Mouse (Mus musculus) brain, embryonic 14.5 days (tissue): ENCODE data around the gene Tab2. TPM values are rescaled to one million over a fixed set of nuclear protein-coding genes. Genes with fewer than 3 reads are reported as not detected.

Experiments
- DNase-seq: peaks from one replicate; pipeline ENCODE4 v3.0.0-alpha.2; 2011; ENCODE audit warnings: low read depth
- CTCF ChIP-seq: fragments of 200-500 bp; IDR thresholded peaks from 2 replicates; pipeline ENCODE4 v1.5.1; 2012; ENCODE audit warnings: inconsistent platforms, mild to moderate bottlenecking, moderate library complexity, borderline replicate concordance; ENCODE audit not compliant: insufficient read depth, insufficient read length; ENCODE audit errors: extremely low read depth
- POLR2A ChIP-seq: fragments of 200-500 bp; IDR thresholded peaks from 2 replicates; pipeline ENCODE4 v1.6.1; 2012; ENCODE audit warnings: mild to moderate bottlenecking, inconsistent platforms, borderline replicate concordance; ENCODE audit not compliant: poor library complexity, insufficient read depth, insufficient read length, severe bottlenecking; ENCODE audit errors: extremely low read depth
- polyA plus RNA-seq: library from polyadenylated mRNA; depleted of rRNA; stranded (reverse); fragments of >200 nt; gene quantifications from 2 replicates; pipeline ENCODE4 v1.2.3, GENCODE M21; 2012; rRNA removed

The Tab2 gene
- 41.6 and 61.3 TPM in 2 replicates for polyA plus RNA-seq

GRCm38 (mm10) chr10:7956228-7957001 is at the start of gene Tab2:
Gene Tab2 (minus strand): TSS chr10:7956230.
- DNase-seq, result peak; percentile 96
- no peak for TF ChIP-seq CTCF
- TF ChIP-seq POLR2A, result peak; percentile 88; the same call in 1 of the 2 replicates

DNA sequence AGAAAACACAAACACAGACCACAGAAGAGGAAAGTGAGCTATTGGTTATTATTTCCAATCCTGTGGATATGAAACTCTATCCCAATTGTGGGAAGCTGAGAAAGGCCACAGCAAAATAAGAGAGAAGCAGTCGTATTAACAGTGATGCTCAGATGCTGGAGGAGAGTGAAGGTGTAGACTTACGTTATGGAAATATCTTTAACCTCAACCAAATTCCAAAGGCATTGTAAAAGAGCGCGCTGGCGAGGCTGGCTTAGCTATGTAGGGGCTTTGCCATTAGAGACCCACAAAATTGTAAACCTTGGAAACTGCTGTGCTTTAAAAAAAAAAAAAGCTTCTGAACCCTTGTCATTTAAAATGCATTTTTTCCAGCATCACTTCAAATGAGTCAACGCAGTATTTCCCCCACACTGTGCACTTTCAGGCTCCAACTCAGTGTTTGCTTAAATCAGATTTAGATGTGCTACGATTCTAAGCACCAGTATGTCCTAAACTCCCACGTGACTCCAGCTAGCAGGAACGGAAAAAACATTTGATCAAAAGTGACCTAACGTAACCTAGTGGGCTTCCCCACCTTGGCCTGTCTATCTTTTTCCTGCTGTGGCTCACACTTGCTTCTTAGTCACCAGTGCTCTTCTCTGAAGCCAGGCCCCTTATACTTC is 36.4 kb upstream of the Tab2 start:
- TF ChIP-seq POLR2A (no peak), CTCF (no peak)
- DNase-seq, result no peak

GRCm38 (mm10) chr10:7991596-7991995 is 35.6 kb upstream of the Tab2 start:
- TF ChIP-seq POLR2A (no peak), CTCF (no peak)

GRCm38 (mm10) chr10:7987521-7987920 is 31.5 kb upstream of the Tab2 start:
- TF ChIP-seq CTCF (no peak), POLR2A (no peak)
- DNase-seq, result peak; percentile 64

More at GRCm38 (mm10) chr10:7991596-7991995, 35.6 kb upstream of the Tab2 start:
- no peak for DNase-seq

DNA sequence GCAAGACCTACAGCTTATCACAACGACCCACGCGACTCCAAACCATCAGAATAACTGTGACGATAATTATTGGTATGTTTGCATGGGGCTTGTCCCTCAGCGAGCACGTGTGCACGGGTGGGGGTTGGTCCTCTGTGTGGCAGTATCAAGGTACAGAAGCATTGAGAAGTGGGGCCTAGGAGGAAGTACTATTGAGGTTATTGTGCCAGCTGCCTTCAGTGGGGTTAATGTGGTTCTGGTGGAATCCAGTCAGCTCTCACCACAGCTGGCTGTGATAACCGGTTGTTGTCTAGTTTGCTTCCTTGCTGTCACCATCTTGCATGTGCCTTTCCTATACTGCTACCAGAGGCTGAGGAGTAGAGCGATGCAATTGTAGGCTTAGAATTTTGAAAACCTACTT is 20.4 kb upstream of the Tab2 start:
- no peak for DNase-seq
- no peak for TF ChIP-seq CTCF
- no peak for TF ChIP-seq POLR2A

GRCm38 (mm10) chr10:7968747-7969280 is 12.8 kb upstream of the Tab2 start:
- DNase-seq, result no peak
- TF ChIP-seq POLR2A, result no peak
- no peak for TF ChIP-seq CTCF

DNA sequence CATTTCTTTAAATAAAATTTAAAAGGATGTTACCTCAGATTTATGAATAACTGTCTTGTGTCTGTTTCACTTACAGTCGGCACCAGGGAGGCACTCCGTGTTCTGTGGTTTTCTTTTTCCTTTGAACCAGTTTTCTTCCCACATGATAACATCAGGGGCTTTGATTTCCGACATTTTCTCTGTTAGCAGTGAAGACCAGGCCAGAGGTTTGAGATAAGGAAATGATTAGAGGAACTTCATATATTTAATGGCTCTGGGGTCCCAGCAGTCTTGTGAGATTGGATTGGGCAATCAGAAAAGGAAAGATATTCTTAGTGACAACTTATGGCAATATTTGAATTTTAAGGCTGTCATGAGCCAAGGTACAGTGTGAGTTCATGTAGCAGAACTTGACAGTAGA is 11.1 kb upstream of the Tab2 start:
- no peak for TF ChIP-seq POLR2A
- TF ChIP-seq CTCF, result no peak

GRCm38 (mm10) chr10:7959073-7959472 is 3.0 kb upstream of the Tab2 start:
- TF ChIP-seq POLR2A (no peak), CTCF (no peak)
- DNase-seq, result no peak

More for the DNA sequence above, 11.1 kb upstream of the Tab2 start:
- DNase-seq, result no peak

DNA sequence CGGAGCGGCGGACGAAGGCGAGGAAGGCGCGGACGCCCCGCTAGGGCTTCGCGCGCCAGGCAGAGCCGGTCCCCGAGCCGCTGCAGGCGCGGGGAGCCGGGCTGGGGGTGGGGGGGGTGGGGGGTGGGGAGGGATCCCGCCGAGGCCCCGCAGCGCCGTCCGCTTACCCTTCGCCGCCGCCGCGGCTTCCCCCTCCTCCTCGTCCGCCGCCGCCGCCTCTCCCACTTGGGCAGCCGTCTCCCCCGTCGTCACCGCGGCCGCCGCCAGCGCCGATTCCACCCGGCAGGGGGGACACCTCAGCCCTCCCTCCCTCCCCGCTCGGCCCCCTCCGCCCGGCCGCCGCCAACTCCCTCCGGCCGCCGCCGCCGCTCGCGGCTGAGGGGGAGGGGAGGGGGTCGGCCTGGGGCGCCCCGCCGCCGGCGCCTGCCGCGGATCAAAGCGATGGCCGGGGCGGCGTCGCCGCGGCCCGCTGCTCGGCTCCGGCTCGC is 352 bp downstream of the Tab2 start:
- peak; percentile 56 for DNase-seq

DNA sequence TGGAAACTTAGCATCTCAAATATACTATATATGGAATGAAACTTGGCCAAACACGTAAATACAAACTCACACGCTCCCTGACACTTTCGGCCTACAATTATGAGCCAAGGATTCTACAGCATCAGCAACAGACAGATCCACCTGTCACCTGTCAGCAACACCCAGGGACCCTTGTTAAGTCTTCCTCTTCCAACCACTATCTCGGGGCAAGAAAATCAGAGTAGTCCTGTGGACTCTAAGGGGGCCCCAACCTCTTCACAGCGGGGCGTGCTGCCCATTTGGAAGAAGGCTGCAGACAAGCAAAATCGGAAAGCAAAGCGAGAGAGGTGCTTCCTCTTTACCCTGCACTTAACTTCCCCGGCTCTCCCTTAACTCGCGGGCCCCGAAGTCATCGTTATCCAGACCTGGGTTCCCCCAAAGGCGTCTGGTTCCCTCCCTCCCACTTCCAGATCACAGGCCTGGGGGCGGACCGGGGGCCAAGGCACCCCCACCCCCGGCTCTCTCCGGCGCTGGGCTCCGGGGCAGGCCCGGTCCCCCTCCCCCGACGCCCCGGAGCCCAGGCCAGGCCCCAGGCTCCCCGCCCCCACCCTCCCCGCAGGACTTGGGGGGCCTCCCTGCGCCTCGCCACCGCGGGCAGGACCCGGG is 919 bp downstream of the Tab2 start:
- DNase-seq, result peak; percentile 53
- TF ChIP-seq CTCF, result no peak
- no peak for TF ChIP-seq POLR2A

More for the DNA sequence above, 352 bp downstream of the Tab2 start:
- TF ChIP-seq CTCF (no peak), POLR2A (no peak)

GRCm38 (mm10) chr10:7954627-7954988 is 1.4 kb downstream of the Tab2 start:
- TF ChIP-seq POLR2A (no peak), CTCF (no peak)
- peak; percentile 53 for DNase-seq
